Mouse (Mus musculus): ENCODE data around the gene Mfsd12. TPM values are rescaled to one million over a fixed set of nuclear protein-coding genes. Genes with fewer than 3 reads are reported as not detected.

Gene Mfsd12
- polyA plus RNA-seq, 1 experiment from 2014 or later: 11.5 TPM

DNA sequence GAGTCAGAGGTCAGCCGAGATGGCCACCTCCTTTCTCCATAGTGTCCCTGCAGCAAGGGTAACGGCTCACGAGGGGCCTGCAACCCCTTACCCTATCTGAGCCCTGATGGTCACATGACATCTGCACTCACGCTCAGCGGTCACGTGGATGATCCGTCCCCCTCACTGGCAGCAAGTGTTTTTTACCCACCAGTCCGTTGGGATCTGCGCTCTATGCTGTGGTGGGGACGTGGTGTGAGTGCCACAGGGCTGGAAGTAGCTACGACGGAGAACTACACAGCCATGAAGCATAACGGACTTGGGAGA is 51.1 kb downstream of the Mfsd12 start:
- Histone ChIP-seq H3K4me2 (ENCODE audit: low read length) (no peak overlapping the region), H3K27me3 (replicated peaks; ENCODE audit: control insufficient read depth, insufficient read depth, low read length) (no peaks in the 10 kb centered on the region), H3K4me3 (replicated peaks; ENCODE audit: low read length) (no peak overlapping the region), H3K9me3 (ENCODE audit: control insufficient read depth, low read length) (no peaks in the 10 kb centered on the region), H3K27ac (ENCODE audit: low read length) (no peak overlapping the region), H3K36me3 (ENCODE audit: control insufficient read depth, insufficient read depth) (peaks cover 7% of the 10 kb centered on the region; the same call in 1 of the 2 replicates), H3K9ac (replicated peaks; ENCODE audit: low read depth, low read length) (no peak overlapping the region), H3K4me1 (replicated peaks; ENCODE audit: control insufficient read depth, insufficient read depth, low read length) (peaks cover 35% of the 10 kb centered on the region)
- 53% methylated on average over 13 of the region's 13 CpGs for WGBS
- ATAC-seq: no peak

GRCm38 (mm10) chr10:81408871-81409291 is 51.6 kb downstream of the Mfsd12 start:
- Histone ChIP-seq H3K4me3 (replicated peaks; ENCODE audit: low read length) (no peak overlapping the region), H3K27ac (ENCODE audit: low read length) (no peak overlapping the region), H3K4me1 (replicated peaks; ENCODE audit: control insufficient read depth, insufficient read depth, low read length) (peaks cover 39% of the 10 kb centered on the region), H3K36me3 (ENCODE audit: control insufficient read depth, insufficient read depth) (peaks cover 7% of the 10 kb centered on the region; the same call in 1 of the 2 replicates), H3K27me3 (replicated peaks; ENCODE audit: control insufficient read depth, insufficient read depth, low read length) (no peaks in the 10 kb centered on the region), H3K9ac (replicated peaks; ENCODE audit: low read depth, low read length) (no peak overlapping the region), H3K9me3 (ENCODE audit: control insufficient read depth, low read length) (no peaks in the 10 kb centered on the region), H3K4me2 (ENCODE audit: low read length) (no peak overlapping the region)
- peak; percentile 32; the same call in 1 of the 2 replicates for ATAC-seq
- WGBS: 21% methylated on average over 9 of the region's 9 CpGs

DNA sequence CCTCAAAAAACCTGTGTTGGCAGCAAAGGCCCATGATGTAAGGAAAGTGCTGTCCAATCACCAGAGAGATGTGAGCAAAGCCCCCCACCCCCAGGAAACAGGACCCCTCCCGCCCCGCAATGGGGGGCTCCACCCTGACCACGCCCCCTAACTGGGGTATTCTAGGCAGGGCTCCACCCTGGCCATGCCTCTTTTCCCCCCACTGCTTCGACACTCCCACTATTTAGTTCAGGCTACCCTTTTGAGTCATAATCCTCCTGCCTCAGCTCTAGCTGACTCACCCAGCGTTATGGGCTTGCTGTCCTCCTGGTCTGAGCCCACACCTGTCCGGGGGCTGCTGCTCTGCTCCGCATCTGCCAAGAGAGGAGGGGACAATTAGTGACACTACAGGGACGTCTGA is 52.0 kb downstream of the Mfsd12 start:
- Histone ChIP-seq H3K4me1 (replicated peaks; ENCODE audit: control insufficient read depth, insufficient read depth, low read length) (peaks cover 43% of the 10 kb centered on the region), H3K27ac (ENCODE audit: low read length) (no peak overlapping the region)
- 33% methylated on average over 7 of the region's 8 CpGs for WGBS

GRCm38 (mm10) chr10:81410350-81410749 is 53.1 kb downstream of the Mfsd12 start:
- Histone ChIP-seq H3K27ac (ENCODE audit: low read length) (no peak overlapping the region), H3K36me3 (ENCODE audit: control insufficient read depth, insufficient read depth) (peaks cover 7% of the 10 kb centered on the region; the same call in 1 of the 2 replicates), H3K4me2 (ENCODE audit: low read length) (no peak overlapping the region), H3K4me3 (replicated peaks; ENCODE audit: low read length) (no peak overlapping the region), H3K9me3 (ENCODE audit: control insufficient read depth, low read length) (no peaks in the 10 kb centered on the region), H3K4me1 (replicated peaks; ENCODE audit: control insufficient read depth, insufficient read depth, low read length) (peaks cover 50% of the 10 kb centered on the region), H3K9ac (replicated peaks; ENCODE audit: low read depth, low read length) (no peak overlapping the region), H3K27me3 (replicated peaks; ENCODE audit: control insufficient read depth, insufficient read depth, low read length) (no peaks in the 10 kb centered on the region)
- 67% methylated on average over 4 of the region's 4 CpGs for WGBS
- no peak for ATAC-seq

More for the DNA sequence above, 52.0 kb downstream of the Mfsd12 start:
- no peak overlapping the region for H3K4me2 ChIP-seq (ENCODE audit: low read length)
- no peak overlapping the region for H3K4me3 ChIP-seq (replicated peaks; ENCODE audit: low read length)
- ATAC-seq: no peak
- no peak overlapping the region for H3K9ac ChIP-seq (replicated peaks; ENCODE audit: low read depth, low read length)
- H3K27me3 ChIP-seq (replicated peaks; ENCODE audit: control insufficient read depth, insufficient read depth, low read length): no peaks in the 10 kb centered on the region
- no peaks in the 10 kb centered on the region for H3K9me3 ChIP-seq (ENCODE audit: control insufficient read depth, low read length)
- H3K36me3 ChIP-seq (ENCODE audit: control insufficient read depth, insufficient read depth): peaks cover 7% of the 10 kb centered on the region; the same call in 1 of the 2 replicates

DNA sequence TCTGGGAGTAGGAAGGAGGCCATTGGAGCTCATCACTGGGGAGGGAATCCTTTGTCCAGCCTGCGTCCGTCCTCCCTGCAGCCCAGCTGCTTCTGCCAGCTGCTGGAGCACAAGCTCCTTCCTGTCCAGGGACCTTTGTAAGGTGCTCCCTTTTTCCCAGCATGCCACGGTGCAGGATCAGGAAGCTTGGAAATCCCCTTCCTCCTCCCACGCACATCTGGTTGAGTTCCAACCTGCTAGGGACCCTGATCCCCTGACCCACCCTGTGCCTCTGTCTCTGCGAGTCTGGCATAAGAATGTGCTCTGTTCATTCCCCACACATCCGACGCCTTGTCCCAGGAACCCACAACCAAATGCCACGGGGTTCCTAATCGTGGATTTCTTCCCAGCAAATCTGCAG is 53.7 kb downstream of the Mfsd12 start:
- H3K27ac ChIP-seq (ENCODE audit: low read length): peak overlapping the region; percentile 76; the same call in 1 of the 2 replicates
- no peaks in the 10 kb centered on the region for H3K27me3 ChIP-seq (replicated peaks; ENCODE audit: control insufficient read depth, insufficient read depth, low read length)
- 74% methylated on average over 9 of the region's 9 CpGs for WGBS
- no peaks in the 10 kb centered on the region for H3K9me3 ChIP-seq (ENCODE audit: control insufficient read depth, low read length)
- no peak for ATAC-seq
- no peak overlapping the region for H3K4me2 ChIP-seq (ENCODE audit: low read length)
- no peak overlapping the region for H3K9ac ChIP-seq (replicated peaks; ENCODE audit: low read depth, low read length)
- H3K36me3 ChIP-seq (ENCODE audit: control insufficient read depth, insufficient read depth): peaks cover 7% of the 10 kb centered on the region; the same call in 1 of the 2 replicates
- peaks cover 50% of the 10 kb centered on the region for H3K4me1 ChIP-seq (replicated peaks; ENCODE audit: control insufficient read depth, insufficient read depth, low read length)
- no peak overlapping the region for H3K4me3 ChIP-seq (replicated peaks; ENCODE audit: low read length)

GRCm38 (mm10) chr10:81411471-81412400 is 54.4 kb downstream of the Mfsd12 start:
- WGBS: 54% methylated on average over 17 of the region's 18 CpGs
- ATAC-seq: no peak

GRCm38 (mm10) chr10:81412586-81413309 is 55.5 kb downstream of the Mfsd12 start:
- Histone ChIP-seq H3K36me3 (ENCODE audit: control insufficient read depth, insufficient read depth) (no peaks in the 10 kb centered on the region), H3K9me3 (ENCODE audit: control insufficient read depth, low read length) (no peaks in the 10 kb centered on the region), H3K4me2 (ENCODE audit: low read length) (no peak overlapping the region), H3K27ac (ENCODE audit: low read length) (peak overlapping the region; percentile 76), H3K4me1 (replicated peaks; ENCODE audit: control insufficient read depth, insufficient read depth, low read length) (peaks cover 59% of the 10 kb centered on the region), H3K27me3 (replicated peaks; ENCODE audit: control insufficient read depth, insufficient read depth, low read length) (no peaks in the 10 kb centered on the region), H3K4me3 (replicated peaks; ENCODE audit: low read length) (no peak overlapping the region), H3K9ac (replicated peaks; ENCODE audit: low read depth, low read length) (no peak overlapping the region)
- no peak for ATAC-seq
- WGBS: 75% methylated on average over 16 of the region's 16 CpGs

More at GRCm38 (mm10) chr10:81411471-81412400, 54.4 kb downstream of the Mfsd12 start:
- H3K9ac ChIP-seq (replicated peaks; ENCODE audit: low read depth, low read length): peak overlapping the region; percentile 3; the same call in 1 of the 2 replicates
- no peaks in the 10 kb centered on the region for H3K9me3 ChIP-seq (ENCODE audit: control insufficient read depth, low read length)
- H3K36me3 ChIP-seq (ENCODE audit: control insufficient read depth, insufficient read depth): peaks cover 3% of the 10 kb centered on the region; the same call in 1 of the 2 replicates
- H3K4me3 ChIP-seq (replicated peaks; ENCODE audit: low read length): no peak overlapping the region
- no peak overlapping the region for H3K4me2 ChIP-seq (ENCODE audit: low read length)
- H3K4me1 ChIP-seq (replicated peaks; ENCODE audit: control insufficient read depth, insufficient read depth, low read length): peaks cover 57% of the 10 kb centered on the region
- peak overlapping the region; percentile 76 for H3K27ac ChIP-seq (ENCODE audit: low read length)
- no peaks in the 10 kb centered on the region for H3K27me3 ChIP-seq (replicated peaks; ENCODE audit: control insufficient read depth, insufficient read depth, low read length)

DNA sequence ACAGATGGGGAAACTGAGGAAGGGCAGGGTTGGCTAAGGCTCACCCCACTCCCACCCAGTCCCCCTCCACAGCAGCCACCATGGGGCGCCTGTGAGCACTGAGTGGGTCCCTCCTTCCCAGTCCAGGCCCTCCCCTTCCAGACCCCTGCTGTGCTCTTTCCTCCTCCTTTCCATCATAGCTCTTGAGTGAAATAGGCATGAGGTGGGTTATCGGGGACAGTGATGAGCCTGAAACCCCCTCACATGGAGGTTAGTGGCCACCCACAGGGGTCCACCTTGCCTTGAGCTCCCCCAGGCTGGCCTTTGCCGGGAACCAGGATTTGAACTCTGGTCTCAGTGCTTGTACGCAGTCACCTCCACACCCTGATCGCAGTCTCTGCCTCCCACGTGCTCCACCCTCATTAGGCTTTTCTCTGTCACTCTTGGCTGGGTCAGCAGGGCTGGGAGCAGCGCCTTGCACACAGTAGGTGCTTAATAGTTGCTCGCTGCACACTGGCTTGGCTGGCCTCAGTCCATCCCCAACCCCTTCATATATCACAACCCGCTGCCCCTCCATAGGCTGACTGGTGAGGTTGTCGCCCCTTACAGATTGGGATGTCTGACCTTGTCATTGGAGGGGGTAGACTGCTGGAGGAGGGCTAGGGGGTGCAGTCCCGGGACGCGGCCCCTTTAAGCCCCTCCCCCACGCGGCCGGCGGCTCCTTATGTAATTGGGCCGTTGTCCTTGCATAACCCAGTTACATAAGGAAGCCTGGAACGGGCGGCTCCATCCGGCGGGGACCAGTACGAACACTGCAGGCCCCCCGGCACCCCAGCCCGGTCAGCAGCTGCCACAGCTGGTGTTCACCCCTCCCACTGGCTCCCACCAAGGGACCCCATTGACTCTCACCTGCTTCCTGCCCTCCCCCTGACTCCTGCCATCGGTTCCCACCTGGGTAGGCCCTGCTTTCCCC is 56.3 kb downstream of the Mfsd12 start:
- Histone ChIP-seq H3K27ac (ENCODE audit: low read length) (no peak overlapping the region), H3K9ac (replicated peaks; ENCODE audit: low read depth, low read length) (peak overlapping the region; percentile 45; the same call in 1 of the 2 replicates), H3K4me1 (replicated peaks; ENCODE audit: control insufficient read depth, insufficient read depth, low read length) (peaks cover 60% of the 10 kb centered on the region)

More for the DNA sequence above, 56.3 kb downstream of the Mfsd12 start:
- no peaks in the 10 kb centered on the region for H3K9me3 ChIP-seq (ENCODE audit: control insufficient read depth, low read length)
- WGBS: 28% methylated on average over 26 of the region's 26 CpGs
- H3K27me3 ChIP-seq (replicated peaks; ENCODE audit: control insufficient read depth, insufficient read depth, low read length): no peaks in the 10 kb centered on the region
- H3K4me2 ChIP-seq (ENCODE audit: low read length): peak overlapping the region; percentile 17
- H3K4me3 ChIP-seq (replicated peaks; ENCODE audit: low read length): no peak overlapping the region
- ATAC-seq: no peak
- no peaks in the 10 kb centered on the region for H3K36me3 ChIP-seq (ENCODE audit: control insufficient read depth, insufficient read depth)
